Mouse (Mus musculus) lung, embryonic 14.5 days (tissue): ENCODE measurements at regions not wholly inside any gene's neighbourhood (a gene's known extent, or its start where the extent isn't known, plus 50 kb on each side); places are given as distances from the start of the nearest gene placed in this dataset.

Experiments used
- ATAC-seq: fragments of 200-750 bp; cut with Nextera tagmentation; 2 replicates; pipeline ENCODE4 v1.8.0; 2017; ENCODE audit warnings: mild to moderate bottlenecking, moderate TSS enrichment, moderate library complexity; ENCODE audit not compliant: insufficient read depth
- DNase-seq: peaks from one replicate; pipeline ENCODE4 v3.0.0-alpha.2; 2015
- H3K27ac ChIP-seq: fragments of 300-500 bp; sonication (generic); 2 replicates; pipeline ENCODE4 v1.5.1; 2014; ENCODE audit warnings: low read depth, mild to moderate bottlenecking, moderate library complexity
- H3K27me3 ChIP-seq: fragments of 300-500 bp; sonication (generic); 2 replicates; pipeline ENCODE4 v1.6.1; 2014; ENCODE audit warnings: low read length, control low read depth; ENCODE audit not compliant: insufficient read depth
- H3K36me3 ChIP-seq: fragments of 300-500 bp; sonication (generic); 2 replicates; pipeline ENCODE4 v1.6.1; 2014; ENCODE audit warnings: control low read depth; ENCODE audit not compliant: insufficient read depth
- H3K4me1 ChIP-seq: fragments of 300-500 bp; sonication (generic); 2 replicates; pipeline ENCODE4 v1.6.1; 2014; ENCODE audit warnings: antibody characterized with exemption, control low read depth; ENCODE audit not compliant: insufficient read depth
- H3K4me2 ChIP-seq: fragments of 300-500 bp; sonication (generic); 2 replicates; pipeline ENCODE4 v1.6.1; 2014; ENCODE audit warnings: mild to moderate bottlenecking
- H3K4me3 ChIP-seq: fragments of 300-500 bp; sonication (generic); 2 replicates; pipeline ENCODE4 v1.5.1; 2014; ENCODE audit warnings: low read depth, low read length
- H3K9ac ChIP-seq: fragments of 300-500 bp; sonication (generic); 2 replicates; pipeline ENCODE4 v1.6.1; 2014
- H3K9me3 ChIP-seq: fragments of 300-500 bp; sonication (generic); 2 replicates; pipeline ENCODE4 v1.6.1; 2016; ENCODE audit warnings: low read depth, low read length, control low read depth
- CTCF ChIP-seq: IDR thresholded peaks from 2 replicates; pipeline ENCODE4 v1.5.1; 2016; ENCODE audit warnings: antibody characterized with exemption, low read depth
- WGBS: fragments of 180-500 bp; shearing (Covaris S2); extraction: QIAGEN DNeasy Blood & Tissue Kit; methylation state at CpG from one replicate; pipeline ENCODE4 v1.1.7; 2014; 5-methylcytosine and 5-hydroxymethylcytosine counted together

GRCm38 (mm10) chr3:130887540-130888312 lies 157.5 kb upstream of the Rpl34 start:
- peak; percentile 63 for TF ChIP-seq CTCF
- Histone ChIP-seq H3K9ac (no peak overlapping the region), H3K36me3 (no peaks in the 10 kb centered on the region), H3K4me2 (no peak overlapping the region), H3K4me1 (peaks cover 5% of the 10 kb centered on the region), H3K27ac (no peak overlapping the region), H3K27me3 (no peaks in the 10 kb centered on the region; the same call in 1 of the 2 replicates), H3K9me3 (peaks cover 5% of the 10 kb centered on the region; the same call in 1 of the 2 replicates), H3K4me3 (no peak overlapping the region)
- WGBS = 68% methylated on average over 3 of the region's 3 CpGs
- no peak for DNase-seq
- no peak for ATAC-seq

GRCm38 (mm10) chr3:130885974-130886373 lies 155.8 kb upstream of the Rpl34 start:
- 33% methylated on average over 6 of the region's 6 CpGs for WGBS
- Histone ChIP-seq H3K27ac (no peak overlapping the region), H3K36me3 (no peaks in the 10 kb centered on the region), H3K9ac (no peak overlapping the region), H3K4me2 (no peak overlapping the region), H3K27me3 (no peaks in the 10 kb centered on the region; the same call in 1 of the 2 replicates), H3K9me3 (peaks cover 5% of the 10 kb centered on the region; the same call in 1 of the 2 replicates), H3K4me3 (no peak overlapping the region), H3K4me1 (peaks cover 5% of the 10 kb centered on the region)
- TF ChIP-seq CTCF = no peak
- DNase-seq (no peak), ATAC-seq (no peak)

DNA sequence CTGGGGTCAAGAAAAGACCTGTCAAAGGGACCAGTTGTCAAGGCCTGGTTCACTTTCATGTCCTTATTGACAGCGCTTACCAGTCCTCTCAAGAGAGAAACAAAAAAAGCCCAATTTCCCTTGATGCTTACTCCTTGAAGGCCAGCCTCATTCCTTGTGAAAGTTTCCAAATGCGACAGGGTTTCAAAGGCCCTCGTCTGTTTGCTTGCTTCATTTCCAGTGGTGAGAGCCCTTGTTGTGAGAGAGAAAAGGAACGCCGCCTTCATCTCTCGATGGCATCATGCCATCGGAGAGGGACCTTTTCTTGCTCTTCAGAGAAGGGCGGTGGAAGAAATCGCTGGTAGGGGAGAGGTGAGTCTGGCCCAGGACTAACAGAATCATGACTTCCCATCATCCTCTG lies 154.2 kb upstream of the Rpl34 start:
- Histone ChIP-seq H3K4me2 (no peak overlapping the region), H3K9me3 (peaks cover 5% of the 10 kb centered on the region; the same call in 1 of the 2 replicates), H3K36me3 (no peaks in the 10 kb centered on the region), H3K9ac (no peak overlapping the region), H3K4me3 (no peak overlapping the region), H3K4me1 (peaks cover 5% of the 10 kb centered on the region), H3K27ac (peak overlapping the region; percentile 76), H3K27me3 (no peaks in the 10 kb centered on the region; the same call in 1 of the 2 replicates)
- ATAC-seq (peak; percentile 25; the same call in 1 of the 2 replicates), DNase-seq (peak; percentile 56)
- TF ChIP-seq CTCF = no peak
- WGBS = 57% methylated on average over 9 of the region's 9 CpGs

DNA sequence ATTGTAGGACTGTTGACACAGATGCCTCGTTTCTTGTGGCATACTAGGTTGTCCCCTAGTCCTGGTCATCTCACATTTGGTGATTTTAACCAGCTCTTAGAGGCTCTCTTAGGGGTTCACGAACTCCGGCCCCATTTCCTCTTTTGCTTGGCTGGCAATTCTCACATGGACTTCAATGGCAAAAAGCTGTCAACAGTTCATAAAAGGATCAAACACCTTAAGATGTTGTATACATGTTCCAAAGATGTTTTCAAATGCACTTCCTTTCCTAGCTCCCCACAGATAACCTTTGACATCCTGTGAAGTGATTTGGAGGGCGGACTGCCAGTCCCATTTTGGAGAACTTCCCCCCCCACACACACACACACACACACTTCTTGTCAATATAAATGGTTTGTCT lies 153.7 kb upstream of the Rpl34 start:
- Histone ChIP-seq H3K4me2 (no peak overlapping the region), H3K9ac (no peak overlapping the region), H3K27ac (peak overlapping the region; percentile 76), H3K36me3 (no peaks in the 10 kb centered on the region), H3K27me3 (no peaks in the 10 kb centered on the region; the same call in 1 of the 2 replicates), H3K4me1 (peaks cover 5% of the 10 kb centered on the region), H3K9me3 (peaks cover 5% of the 10 kb centered on the region; the same call in 1 of the 2 replicates), H3K4me3 (no peak overlapping the region)
- peak; percentile 79 for ATAC-seq
- DNase-seq = peak; percentile 90
- 25% methylated on average over 4 of the region's 4 CpGs for WGBS
- TF ChIP-seq CTCF = no peak

- WGBS = 36% methylated on average over 6 of the region's 6 CpGs
- peak; percentile 64 for ATAC-seq
Observed at GRCm38 (mm10) chr3:130883319-130883718, 153.1 kb upstream of the Rpl34 start.

DNA sequence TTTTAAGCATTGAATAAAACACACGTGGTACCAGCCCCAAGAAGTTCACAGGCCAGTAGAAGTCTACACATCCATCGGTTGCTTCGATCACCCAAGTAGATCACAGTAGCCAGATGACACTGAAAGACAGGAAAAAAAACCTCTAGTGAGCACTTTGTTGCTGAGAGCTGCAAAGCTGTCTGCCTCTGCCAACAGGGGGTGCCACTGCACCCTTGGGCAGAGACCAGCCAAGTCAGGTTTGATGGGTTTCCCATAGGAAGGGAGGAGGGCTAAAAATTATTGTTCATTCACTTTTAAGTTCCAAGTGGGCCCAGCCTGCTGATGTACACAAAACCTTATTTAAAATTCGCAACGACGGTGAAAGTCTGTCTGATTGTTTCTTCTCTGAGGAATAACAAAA lies 150.3 kb upstream of the Rpl34 start:
- WGBS = 71% methylated on average over 6 of the region's 6 CpGs
- TF ChIP-seq CTCF = no peak
- ATAC-seq = no peak
- H3K27ac ChIP-seq = no peak overlapping the region
- H3K9ac ChIP-seq = no peak overlapping the region
- H3K9me3 ChIP-seq = no peaks in the 10 kb centered on the region
- H3K4me2 ChIP-seq = no peak overlapping the region
- peaks cover 5% of the 10 kb centered on the region for H3K4me1 ChIP-seq
- H3K36me3 ChIP-seq = no peaks in the 10 kb centered on the region
- H3K27me3 ChIP-seq = no peaks in the 10 kb centered on the region; the same call in 1 of the 2 replicates
- no peak for DNase-seq
- no peak overlapping the region for H3K4me3 ChIP-seq

More at GRCm38 (mm10) chr3:130883319-130883718, 153.1 kb upstream of the Rpl34 start:
- no peaks in the 10 kb centered on the region; the same call in 1 of the 2 replicates for H3K27me3 ChIP-seq
- H3K36me3 ChIP-seq = no peaks in the 10 kb centered on the region
- H3K9ac ChIP-seq = no peak overlapping the region
- no peak overlapping the region for H3K4me3 ChIP-seq
- no peak overlapping the region for H3K4me2 ChIP-seq
- peaks cover 5% of the 10 kb centered on the region; the same call in 1 of the 2 replicates for H3K9me3 ChIP-seq
- peaks cover 5% of the 10 kb centered on the region for H3K4me1 ChIP-seq
- DNase-seq = peak; percentile 73
- no peak for TF ChIP-seq CTCF
- peak overlapping the region; percentile 46; the same call in 1 of the 2 replicates for H3K27ac ChIP-seq

DNA sequence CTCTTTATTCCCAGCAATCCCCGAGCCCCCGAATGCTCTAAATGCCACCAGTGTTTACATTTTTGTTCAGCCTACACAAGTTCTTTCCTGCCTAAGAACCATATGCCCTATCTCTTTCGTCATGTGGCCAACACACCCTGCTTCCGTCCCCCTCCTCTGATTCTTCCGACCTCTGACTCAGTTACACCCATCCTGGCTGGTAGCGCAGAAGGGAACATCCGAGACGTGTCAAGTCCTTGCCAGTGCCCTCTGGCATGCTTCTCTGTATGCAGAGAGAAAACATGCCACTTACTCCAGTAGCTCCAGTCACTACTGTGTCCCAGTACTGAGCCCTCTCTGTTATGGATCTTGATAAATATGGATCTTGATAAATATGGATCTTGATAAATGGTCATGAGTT lies 149.3 kb upstream of the Rpl34 start:
- Histone ChIP-seq H3K27me3 (no peaks in the 10 kb centered on the region; the same call in 1 of the 2 replicates), H3K9ac (no peak overlapping the region), H3K9me3 (no peaks in the 10 kb centered on the region), H3K36me3 (no peaks in the 10 kb centered on the region), H3K4me2 (peak overlapping the region; percentile 15; the same call in 1 of the 2 replicates), H3K4me1 (peaks cover 3% of the 10 kb centered on the region), H3K27ac (no peak overlapping the region), H3K4me3 (no peak overlapping the region)
- TF ChIP-seq CTCF = no peak
- DNase-seq = peak; percentile 50
- ATAC-seq = peak; percentile 5; the same call in 1 of the 2 replicates
- WGBS = 32% methylated on average over 8 of the region's 8 CpGs
